Mouse (Mus musculus): ENCODE measurements at regions not wholly inside any gene's neighbourhood (a gene's known extent, or its start where the extent isn't known, plus 50 kb on each side); places are given as distances from the start of the nearest gene placed in this dataset.
A peak's percentile ranks its signal among the peaks of the same experiment; 100 is the strongest.

DNA sequence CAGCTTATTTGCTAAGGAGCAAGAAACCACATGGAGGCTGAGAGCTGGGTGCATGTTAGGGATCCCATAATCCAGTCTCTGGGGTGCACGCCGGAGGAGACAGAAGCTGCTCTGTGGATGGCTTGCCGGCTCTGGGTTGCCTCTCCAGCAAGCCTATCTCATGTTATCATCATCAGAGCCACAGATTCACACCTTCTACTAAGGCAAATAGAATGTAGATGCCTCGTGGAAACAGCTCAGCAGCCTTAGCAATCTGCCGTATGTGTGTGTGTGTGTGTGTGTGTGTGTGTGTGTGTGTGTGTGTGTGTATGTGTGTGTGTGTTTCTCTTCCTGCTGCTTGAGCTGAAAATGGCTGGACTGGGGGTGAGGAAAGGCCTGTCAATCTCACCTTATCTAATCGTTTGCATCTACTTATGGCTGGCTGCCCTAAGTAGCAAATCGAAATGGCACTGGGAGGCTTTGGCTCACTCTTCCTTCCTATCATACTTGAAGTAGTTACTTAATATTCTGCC is 191.7 kb downstream of the Dact1 start:
- ATAC-seq (ENCODE audit: insufficient read depth, low FRiP score) = no peak
- WGBS = 55% methylated on average over 7 of the region's 7 CpGs

GRCm38 (mm10) chr12:71503265-71503664 is 193.6 kb downstream of the Dact1 start:
- Histone ChIP-seq H3K4me2 (ENCODE audit: low read depth, low read length) (no peak overlapping the region), H3K27me3 (ENCODE audit: control insufficient read depth, insufficient read depth, low read length) (no peaks in the 10 kb centered on the region), H3K9ac (ENCODE audit: low read length) (no peak overlapping the region), H3K4me3 (replicated peaks; ENCODE audit: low read length) (no peak overlapping the region), H3K36me3 (ENCODE audit: control insufficient read depth, insufficient read depth, low read length) (no peaks in the 10 kb centered on the region), H3K27ac (ENCODE audit: low read length) (no peak overlapping the region), H3K9me3 (replicated peaks; ENCODE audit: control insufficient read depth, low read length) (no peaks in the 10 kb centered on the region), H3K4me1 (ENCODE audit: control insufficient read depth, insufficient read depth, low read length) (no peaks in the 10 kb centered on the region)
- ATAC-seq (ENCODE audit: insufficient read depth, low FRiP score) = no peak
- 72% methylated on average over 11 of the region's 11 CpGs for WGBS

More for the DNA sequence above, 191.7 kb downstream of the Dact1 start:
- Histone ChIP-seq H3K27me3 (ENCODE audit: control insufficient read depth, insufficient read depth, low read length) (no peaks in the 10 kb centered on the region), H3K4me2 (ENCODE audit: low read depth, low read length) (no peak overlapping the region), H3K4me3 (replicated peaks; ENCODE audit: low read length) (no peak overlapping the region), H3K4me1 (ENCODE audit: control insufficient read depth, insufficient read depth, low read length) (no peaks in the 10 kb centered on the region), H3K36me3 (ENCODE audit: control insufficient read depth, insufficient read depth, low read length) (no peaks in the 10 kb centered on the region), H3K9me3 (replicated peaks; ENCODE audit: control insufficient read depth, low read length) (no peaks in the 10 kb centered on the region), H3K9ac (ENCODE audit: low read length) (no peak overlapping the region), H3K27ac (ENCODE audit: low read length) (no peak overlapping the region)

DNA sequence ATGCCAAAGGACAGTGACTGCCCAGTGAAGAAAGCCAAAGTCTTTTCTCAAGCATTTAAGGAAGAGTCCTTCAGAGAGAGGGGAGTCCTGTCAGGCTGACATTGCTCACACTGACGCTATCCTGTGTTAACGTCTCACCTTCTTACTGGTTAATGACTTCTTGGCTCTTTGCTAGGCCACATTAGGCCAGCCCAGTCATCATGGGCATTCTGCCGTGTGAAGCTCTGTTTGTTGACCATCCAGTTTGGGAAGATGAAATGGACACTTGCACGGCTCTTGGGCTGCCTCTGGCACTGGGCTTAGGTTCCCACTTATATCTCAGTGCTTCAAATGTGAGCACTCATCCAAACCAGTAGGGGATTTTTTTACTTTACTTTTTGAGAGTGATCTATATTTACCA is 196.5 kb downstream of the Dact1 start:
- no peaks in the 10 kb centered on the region for H3K9me3 ChIP-seq (replicated peaks; ENCODE audit: control insufficient read depth, low read length)
- H3K36me3 ChIP-seq (ENCODE audit: control insufficient read depth, insufficient read depth, low read length) = no peaks in the 10 kb centered on the region
- 55% methylated on average over 4 of the region's 4 CpGs for WGBS
- no peak overlapping the region for H3K27ac ChIP-seq (ENCODE audit: low read length)
- no peaks in the 10 kb centered on the region for H3K27me3 ChIP-seq (ENCODE audit: control insufficient read depth, insufficient read depth, low read length)
- no peaks in the 10 kb centered on the region for H3K4me1 ChIP-seq (ENCODE audit: control insufficient read depth, insufficient read depth, low read length)
- no peak overlapping the region for H3K4me2 ChIP-seq (ENCODE audit: low read depth, low read length)
- H3K9ac ChIP-seq (ENCODE audit: low read length) = no peak overlapping the region
- H3K4me3 ChIP-seq (replicated peaks; ENCODE audit: low read length) = no peak overlapping the region
- ATAC-seq (ENCODE audit: insufficient read depth, low FRiP score) = no peak

DNA sequence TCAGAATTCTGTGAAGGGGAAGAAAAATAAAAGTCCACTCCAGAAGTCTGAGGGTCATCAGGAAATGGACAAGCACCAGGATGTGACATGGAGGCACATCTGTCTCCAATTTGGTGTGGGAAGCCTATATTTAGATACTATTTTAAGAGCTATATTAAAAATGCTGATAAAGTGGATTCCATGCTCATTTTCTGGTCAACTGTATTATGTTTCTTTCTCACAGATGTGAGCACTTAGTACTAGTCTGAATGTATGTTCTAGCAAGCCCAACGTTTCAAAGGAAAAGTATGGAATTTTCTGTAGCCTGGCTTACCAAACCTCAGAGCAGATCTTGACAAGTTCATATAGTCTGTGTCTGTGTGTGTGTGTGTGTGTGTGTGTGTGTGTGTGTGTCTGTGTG is 197.0 kb downstream of the Dact1 start:
- Histone ChIP-seq H3K4me2 (ENCODE audit: low read depth, low read length) (no peak overlapping the region), H3K4me1 (ENCODE audit: control insufficient read depth, insufficient read depth, low read length) (no peaks in the 10 kb centered on the region), H3K27ac (ENCODE audit: low read length) (no peak overlapping the region), H3K9ac (ENCODE audit: low read length) (no peak overlapping the region), H3K27me3 (ENCODE audit: control insufficient read depth, insufficient read depth, low read length) (no peaks in the 10 kb centered on the region), H3K4me3 (replicated peaks; ENCODE audit: low read length) (no peak overlapping the region), H3K36me3 (ENCODE audit: control insufficient read depth, insufficient read depth, low read length) (no peaks in the 10 kb centered on the region), H3K9me3 (replicated peaks; ENCODE audit: control insufficient read depth, low read length) (no peaks in the 10 kb centered on the region)
- WGBS = 68% methylated on average over 1 of the region's 1 CpGs
- ATAC-seq (ENCODE audit: insufficient read depth, low FRiP score) = no peak

DNA sequence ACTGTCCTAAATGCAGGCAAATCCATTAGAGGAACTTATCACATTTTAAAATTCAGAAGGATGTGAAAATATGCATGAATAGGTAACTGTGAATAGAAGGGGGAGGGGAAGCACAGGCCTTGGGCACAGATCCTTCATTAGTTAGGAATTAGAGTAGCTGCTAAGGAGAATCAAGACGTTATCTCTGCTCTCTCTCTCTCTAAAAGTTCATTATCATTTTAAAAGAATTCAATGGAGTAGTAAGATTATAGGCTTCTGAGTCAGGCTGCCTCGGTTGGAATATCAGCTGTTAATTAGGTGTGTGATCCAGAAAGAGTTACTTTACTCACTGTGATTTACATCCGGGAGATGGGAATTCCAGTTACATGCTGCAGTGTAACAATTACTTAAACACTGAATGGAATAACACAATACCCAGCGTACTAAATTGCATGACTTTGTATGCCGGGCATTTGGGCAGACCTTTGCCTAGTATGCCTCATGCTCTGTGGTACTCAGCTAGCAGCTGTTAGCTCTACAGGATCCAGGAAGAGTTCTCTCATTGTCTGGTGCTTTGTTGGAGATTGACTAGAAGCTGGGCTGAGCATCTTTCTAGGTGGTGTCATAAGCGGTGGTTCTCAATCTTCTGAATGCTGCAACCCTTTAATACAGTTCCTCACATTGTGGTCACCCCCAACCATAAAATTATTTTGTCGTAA is 203.4 kb downstream of the Dact1 start:
- H3K9me3 ChIP-seq (replicated peaks; ENCODE audit: control insufficient read depth, low read length) = no peaks in the 10 kb centered on the region
- no peaks in the 10 kb centered on the region for H3K4me1 ChIP-seq (ENCODE audit: control insufficient read depth, insufficient read depth, low read length)
- no peak for ATAC-seq (ENCODE audit: insufficient read depth, low FRiP score)
- no peak overlapping the region for H3K9ac ChIP-seq (ENCODE audit: low read length)
- no peaks in the 10 kb centered on the region for H3K36me3 ChIP-seq (ENCODE audit: control insufficient read depth, insufficient read depth, low read length)
- H3K4me2 ChIP-seq (ENCODE audit: low read depth, low read length) = no peak overlapping the region
- no peaks in the 10 kb centered on the region for H3K27me3 ChIP-seq (ENCODE audit: control insufficient read depth, insufficient read depth, low read length)
- no peak overlapping the region for H3K27ac ChIP-seq (ENCODE audit: low read length)
- WGBS = 76% methylated on average over 7 of the region's 7 CpGs
- no peak overlapping the region for H3K4me3 ChIP-seq (replicated peaks; ENCODE audit: low read length)

- H3K9ac ChIP-seq (ENCODE audit: low read length) = no peak overlapping the region
- H3K27me3 ChIP-seq (ENCODE audit: control insufficient read depth, insufficient read depth, low read length) = no peaks in the 10 kb centered on the region
- no peaks in the 10 kb centered on the region; the same call in 1 of the 2 replicates for H3K4me1 ChIP-seq (ENCODE audit: control insufficient read depth, insufficient read depth, low read length)
- WGBS = 36% methylated on average over 1 of the region's 1 CpGs
- H3K4me2 ChIP-seq (ENCODE audit: low read depth, low read length) = no peak overlapping the region
- no peak overlapping the region for H3K4me3 ChIP-seq (replicated peaks; ENCODE audit: low read length)
- no peaks in the 10 kb centered on the region for H3K9me3 ChIP-seq (replicated peaks; ENCODE audit: control insufficient read depth, low read length)
- no peak for ATAC-seq (ENCODE audit: insufficient read depth, low FRiP score)
- no peak overlapping the region; the same call in 1 of the 2 replicates for H3K27ac ChIP-seq (ENCODE audit: low read length)
- no peaks in the 10 kb centered on the region for H3K36me3 ChIP-seq (ENCODE audit: control insufficient read depth, insufficient read depth, low read length)
Observed at GRCm38 (mm10) chr12:71519520-71519919, 209.8 kb downstream of the Dact1 start.

DNA sequence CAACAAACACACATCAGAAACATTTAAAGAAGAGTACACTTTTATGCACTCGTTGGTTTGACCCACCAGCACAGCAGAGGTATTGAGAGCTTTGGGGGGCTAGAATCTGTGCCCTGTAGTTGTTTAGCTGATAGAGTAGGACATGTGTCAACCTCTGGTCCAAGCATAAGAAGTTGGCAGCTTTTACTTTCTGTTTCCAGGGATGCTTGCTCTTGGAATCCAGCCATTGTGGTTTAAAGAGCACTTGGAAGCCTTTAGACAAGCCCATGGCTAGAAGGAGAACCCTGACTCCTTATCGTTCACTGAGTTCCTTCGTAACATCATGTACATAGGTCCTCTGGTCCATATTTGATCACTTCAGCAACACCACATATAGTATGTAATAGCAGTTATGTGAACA is 212.3 kb downstream of the Dact1 start:
- WGBS = 66% methylated on average over 3 of the region's 3 CpGs
- Histone ChIP-seq H3K4me3 (replicated peaks; ENCODE audit: low read length) (no peak overlapping the region), H3K27me3 (ENCODE audit: control insufficient read depth, insufficient read depth, low read length) (no peaks in the 10 kb centered on the region), H3K9ac (ENCODE audit: low read length) (no peak overlapping the region), H3K4me2 (ENCODE audit: low read depth, low read length) (no peak overlapping the region), H3K27ac (ENCODE audit: low read length) (peak overlapping the region; percentile 77; the same call in 1 of the 2 replicates), H3K9me3 (replicated peaks; ENCODE audit: control insufficient read depth, low read length) (no peaks in the 10 kb centered on the region), H3K36me3 (ENCODE audit: control insufficient read depth, insufficient read depth, low read length) (no peaks in the 10 kb centered on the region), H3K4me1 (ENCODE audit: control insufficient read depth, insufficient read depth, low read length) (no peaks in the 10 kb centered on the region; the same call in 1 of the 2 replicates)
- ATAC-seq (ENCODE audit: insufficient read depth, low FRiP score) = no peak

DNA sequence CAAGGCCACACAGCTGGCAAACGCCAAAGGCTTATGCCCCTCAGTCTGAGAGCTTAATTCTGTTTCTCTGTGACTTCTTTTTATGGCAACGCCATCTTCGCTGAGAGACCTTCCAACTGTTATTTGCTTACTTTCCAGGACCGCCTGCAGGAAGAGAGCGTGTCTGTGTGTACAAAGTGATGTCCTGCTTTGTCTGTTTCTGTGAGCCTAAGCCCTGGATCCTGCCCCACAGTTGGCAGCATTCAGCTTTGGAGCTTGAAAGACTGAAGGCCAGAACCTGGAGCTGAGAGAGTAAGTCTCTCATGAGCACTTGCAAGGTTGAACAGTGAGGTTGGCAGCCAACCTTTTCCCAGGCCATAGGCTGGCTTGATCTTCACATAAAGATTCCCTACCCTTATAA is 212.8 kb downstream of the Dact1 start:
- no peak overlapping the region for H3K4me2 ChIP-seq (ENCODE audit: low read depth, low read length)
- WGBS = 31% methylated on average over 5 of the region's 5 CpGs
- no peaks in the 10 kb centered on the region; the same call in 1 of the 2 replicates for H3K4me1 ChIP-seq (ENCODE audit: control insufficient read depth, insufficient read depth, low read length)
- no peaks in the 10 kb centered on the region for H3K36me3 ChIP-seq (ENCODE audit: control insufficient read depth, insufficient read depth, low read length)
- 0 out of 2 replicates have a peak, but pooled peaks have one; percentile 29 for ATAC-seq (ENCODE audit: insufficient read depth, low FRiP score)
- H3K9me3 ChIP-seq (replicated peaks; ENCODE audit: control insufficient read depth, low read length) = no peaks in the 10 kb centered on the region
- no peak overlapping the region for H3K4me3 ChIP-seq (replicated peaks; ENCODE audit: low read length)
- H3K9ac ChIP-seq (ENCODE audit: low read length) = no peak overlapping the region
- H3K27ac ChIP-seq (ENCODE audit: low read length) = peak overlapping the region; percentile 77
- H3K27me3 ChIP-seq (ENCODE audit: control insufficient read depth, insufficient read depth, low read length) = no peaks in the 10 kb centered on the region

DNA sequence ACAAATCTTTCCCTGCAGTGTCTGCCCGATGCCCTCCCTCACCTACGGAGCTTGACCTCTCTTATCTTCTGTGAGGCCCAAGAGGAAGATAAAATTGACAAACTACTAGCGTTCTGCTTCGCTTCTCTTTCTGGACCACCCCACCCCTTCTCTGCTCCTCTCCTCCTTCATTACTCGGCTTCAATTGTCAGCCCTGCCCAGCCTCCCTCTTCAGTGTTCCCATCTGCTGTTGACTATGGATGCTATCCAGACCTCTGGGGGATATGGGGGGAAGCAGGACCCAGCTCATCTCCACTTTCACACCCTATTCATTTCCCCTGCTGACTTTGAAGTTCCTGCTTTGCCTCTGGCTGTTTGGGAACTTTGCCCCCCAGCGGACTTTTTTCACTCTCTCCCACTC is 214.5 kb downstream of the Dact1 start:
- ATAC-seq (ENCODE audit: insufficient read depth, low FRiP score) = no peak
- Histone ChIP-seq H3K4me2 (ENCODE audit: low read depth, low read length) (no peak overlapping the region), H3K27me3 (ENCODE audit: control insufficient read depth, insufficient read depth, low read length) (no peaks in the 10 kb centered on the region), H3K9ac (ENCODE audit: low read length) (no peak overlapping the region), H3K27ac (ENCODE audit: low read length) (no peak overlapping the region), H3K9me3 (replicated peaks; ENCODE audit: control insufficient read depth, low read length) (no peaks in the 10 kb centered on the region), H3K4me3 (replicated peaks; ENCODE audit: low read length) (no peak overlapping the region), H3K36me3 (ENCODE audit: control insufficient read depth, insufficient read depth, low read length) (no peaks in the 10 kb centered on the region), H3K4me1 (ENCODE audit: control insufficient read depth, insufficient read depth, low read length) (no peaks in the 10 kb centered on the region; the same call in 1 of the 2 replicates)
- 24% methylated on average over 6 of the region's 6 CpGs for WGBS
